Mouse (Mus musculus) liver, embryonic 14.5 days (tissue): ENCODE data around the gene Gm10985. TPM values are rescaled to one million over a fixed set of nuclear protein-coding genes. Genes with fewer than 3 reads are reported as not detected.

Source experiments
- ATAC-seq: fragments of 200-750 bp; cut with Nextera tagmentation; 2 replicates; pipeline ENCODE4 v1.8.0; 2017; ENCODE audit warnings: moderate number of reproducible peaks, mild to moderate bottlenecking, moderate library complexity; ENCODE audit not compliant: insufficient read depth
- DNase-seq, 3 experiments: peaks; one replicate each; pipeline ENCODE4 v3.0.0-alpha.2; 2012 to 2013; ENCODE audit warnings: low read depth in 3 of 3, low spot score in 3 of 3
- H3K27ac ChIP-seq: fragments of 300-500 bp; sonication (generic); 2 replicates; pipeline ENCODE4 v1.5.1; 2014; ENCODE audit warnings: moderate library complexity, mild to moderate bottlenecking, control low read depth, inconsistent platforms
- H3K27me3 ChIP-seq: fragments of 300-500 bp; sonication (generic); 2 replicates; pipeline ENCODE4 v1.6.1; 2014; ENCODE audit warnings: mild to moderate bottlenecking, low read length, moderate library complexity; ENCODE audit not compliant: control insufficient read depth, insufficient read depth
- H3K36me3 ChIP-seq: fragments of 300-500 bp; sonication (generic); replicated peaks from 2 replicates; pipeline ENCODE4 v1.6.1; 2014; ENCODE audit warnings: low read depth; ENCODE audit not compliant: control insufficient read depth, insufficient read depth
- H3K4me1 ChIP-seq, 2 experiments: fragments of 200-500 bp in 1 of 2; fragments of 300-500 bp in 1 of 2; sonication (generic) in 1 of 2; replicated peaks; 2 replicates each; pipeline ENCODE4 v1.6.1; 2012 to 2014; ENCODE audit warnings: antibody characterized with exemption in 1 of 2, inconsistent platforms in 1 of 2, low read length in 1 of 2; ENCODE audit not compliant: control insufficient read depth in 2 of 2, insufficient read depth in 2 of 2
- H3K4me2 ChIP-seq: fragments of 300-500 bp; sonication (generic); 2 replicates; pipeline ENCODE4 v1.6.1; 2014; ENCODE audit warnings: low read depth, mild to moderate bottlenecking, control low read depth, moderate library complexity
- H3K4me3 ChIP-seq, 2 experiments: fragments of 200-500 bp in 1 of 2; fragments of 300-500 bp in 1 of 2; sonication (generic) in 1 of 2; 2 replicates each; pipeline ENCODE4 v1.5.1; 2012 to 2014; ENCODE audit warnings: low read depth in 2 of 2, low read length in 2 of 2, mild to moderate bottlenecking in 2 of 2, control low read depth in 1 of 2, inconsistent platforms in 1 of 2, moderate library complexity in 1 of 2; ENCODE audit not compliant: insufficient read depth in 1 of 2
- H3K9ac ChIP-seq: fragments of 300-500 bp; sonication (generic); replicated peaks from 2 replicates; pipeline ENCODE4 v1.6.1; 2014; ENCODE audit warnings: mild to moderate bottlenecking, control low read depth, moderate library complexity
- H3K9me3 ChIP-seq: fragments of 300-500 bp; sonication (generic); 2 replicates; pipeline ENCODE4 v1.6.1; 2016; ENCODE audit warnings: low read length, mixed read lengths; ENCODE audit not compliant: control insufficient read depth
- CTCF ChIP-seq: IDR thresholded peaks from 2 replicates; pipeline ENCODE4 v1.5.1; 2016; ENCODE audit warnings: antibody characterized with exemption, low read depth, control low read depth
- EP300 ChIP-seq: IDR thresholded peaks from 2 replicates; pipeline ENCODE4 v1.6.1; 2016; ENCODE audit warnings: antibody characterized with exemption, low read depth
- WGBS: fragments of 180-500 bp; shearing (Covaris S2); extraction: QIAGEN DNeasy Blood & Tissue Kit; methylation state at CpG from one replicate; pipeline ENCODE4 v1.1.7; 2014; ENCODE audit not compliant: insufficient replicate concordance; 5-methylcytosine and 5-hydroxymethylcytosine counted together
- polyA plus RNA-seq, 2 experiments: library from polyadenylated mRNA; depleted of rRNA in 1 of 2; stranded (reverse) in 1 of 2; unstranded in 1 of 2; fragments of >200 nt; fragmentation: Nextera tagmentation in 1 of 2; extraction: Ambion mirVana in 1 of 2; gene quantifications; 2 replicates each; pipeline versions ENCODE4 v1.2.1 to v1.2.3; 2012 to 2014

The Gm10985 gene
- polyA plus RNA-seq, 2 experiments = not detected

- no peak for TF ChIP-seq CTCF
- TF ChIP-seq EP300 = no peak
- Histone ChIP-seq H3K4me2 (no peak overlapping the region), H3K4me1 (no peaks in the 10 kb centered on the region), H3K36me3 (no peaks in the 10 kb centered on the region), H3K9me3 (no peaks in the 10 kb centered on the region), H3K27ac (no peak overlapping the region), H3K4me3 (no peak overlapping the region), H3K9ac (no peak overlapping the region), H3K27me3 (no peaks in the 10 kb centered on the region)
- 53% methylated on average over 7 of the region's 7 CpGs for WGBS
- ATAC-seq (no peak), DNase-seq (no peak)
These were observed 1.5 kb downstream of the Gm10985 start for GRCm38 (mm10) chr3:53846206-53846928.

GRCm38 (mm10) chr3:53847726-53848125, 2.8 kb downstream of the Gm10985 start:
- 65% methylated on average over 4 of the region's 4 CpGs for WGBS
- ATAC-seq = no peak
- H3K36me3 ChIP-seq = no peaks in the 10 kb centered on the region
- no peak overlapping the region for H3K9ac ChIP-seq
- H3K4me2 ChIP-seq = no peak overlapping the region
- no peak overlapping the region for H3K27ac ChIP-seq
- no peaks in the 10 kb centered on the region for H3K27me3 ChIP-seq
- H3K4me3 ChIP-seq = no peak overlapping the region
- no peaks in the 10 kb centered on the region for H3K9me3 ChIP-seq
- no peaks in the 10 kb centered on the region for H3K4me1 ChIP-seq
- no peak for TF ChIP-seq EP300
- no peak for DNase-seq

DNA sequence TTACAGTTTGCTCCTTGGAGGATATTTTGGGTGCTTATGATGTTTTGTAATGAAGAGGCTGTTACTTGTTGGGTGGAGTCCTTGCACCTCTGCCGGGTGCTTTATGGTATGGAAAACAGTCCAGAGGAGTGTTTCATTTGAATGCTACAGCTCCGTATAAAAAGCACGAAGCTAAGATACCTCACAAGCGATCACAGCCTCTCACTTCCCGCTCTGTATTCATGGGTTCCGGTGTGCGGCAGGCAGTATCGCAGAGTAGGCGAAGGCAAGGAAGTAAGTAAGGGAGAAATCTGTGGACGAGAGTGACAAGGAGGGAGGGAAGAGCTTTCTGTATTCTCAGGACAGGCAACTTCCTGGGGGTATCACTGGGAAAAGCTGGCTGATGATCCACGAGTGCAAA, 3.4 kb downstream of the Gm10985 start:
- H3K4me1 ChIP-seq = no peaks in the 10 kb centered on the region
- ATAC-seq (no peak), DNase-seq (no peak)
- no peak overlapping the region for H3K4me2 ChIP-seq
- no peaks in the 10 kb centered on the region for H3K9me3 ChIP-seq
- H3K9ac ChIP-seq = no peak overlapping the region
- no peaks in the 10 kb centered on the region for H3K27me3 ChIP-seq
- no peak overlapping the region for H3K27ac ChIP-seq
- H3K36me3 ChIP-seq = no peaks in the 10 kb centered on the region
- no peak overlapping the region for H3K4me3 ChIP-seq
- TF ChIP-seq CTCF (no peak), EP300 (no peak)
- 72% methylated on average over 11 of the region's 11 CpGs for WGBS

DNA sequence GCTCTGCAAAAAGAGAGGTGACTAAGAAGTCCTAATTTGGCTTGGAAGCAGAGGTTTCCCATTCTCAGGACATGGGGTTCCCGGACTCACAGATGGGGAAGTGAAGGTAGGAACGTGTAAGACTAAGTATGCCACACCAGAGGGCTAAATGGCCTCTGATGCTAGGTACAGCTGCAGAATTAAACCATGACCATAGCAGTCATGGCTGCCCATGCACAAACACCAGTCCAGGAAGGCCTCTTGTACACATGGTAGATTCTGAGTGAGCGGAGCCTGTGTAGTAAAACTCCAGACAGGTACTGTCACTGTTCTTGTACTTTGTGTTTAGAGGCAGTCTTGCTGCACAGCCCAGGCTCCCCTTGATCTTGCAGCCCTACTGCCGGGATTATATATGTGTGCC, 9.4 kb downstream of the Gm10985 start:
- peaks cover 9% of the 10 kb centered on the region for H3K36me3 ChIP-seq
- no peaks in the 10 kb centered on the region for H3K9me3 ChIP-seq
- no peak overlapping the region for H3K27ac ChIP-seq
- ATAC-seq (no peak), DNase-seq (no peak)
- no peaks in the 10 kb centered on the region for H3K4me1 ChIP-seq
- TF ChIP-seq CTCF (no peak), EP300 (no peak)
- no peak overlapping the region for H3K4me2 ChIP-seq
- no peaks in the 10 kb centered on the region for H3K27me3 ChIP-seq
- H3K4me3 ChIP-seq = no peak overlapping the region
- no peak overlapping the region for H3K9ac ChIP-seq
- 76% methylated on average over 4 of the region's 4 CpGs for WGBS

DNA sequence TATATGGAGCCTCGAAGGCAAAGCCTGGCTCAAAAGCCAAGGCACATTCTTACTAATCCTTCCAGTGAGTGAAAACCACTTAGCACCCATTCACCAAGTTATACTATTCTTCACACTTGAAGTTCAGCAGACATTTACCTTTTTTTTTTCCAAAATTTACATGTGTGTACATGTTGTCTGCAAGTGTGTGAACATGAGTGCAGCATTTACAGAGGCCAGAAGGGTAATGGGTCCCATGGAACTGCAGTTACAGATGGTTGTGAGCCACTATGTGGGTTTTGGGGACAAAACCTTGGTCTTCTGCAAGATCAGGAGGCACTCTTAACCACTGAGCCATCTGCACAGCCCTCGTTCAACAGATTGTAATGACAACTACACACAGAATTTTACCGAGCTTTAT, 9.9 kb downstream of the Gm10985 start:
- H3K27ac ChIP-seq = no peak overlapping the region
- H3K9me3 ChIP-seq = no peaks in the 10 kb centered on the region
- TF ChIP-seq CTCF (no peak), EP300 (no peak)
- H3K9ac ChIP-seq = no peak overlapping the region
- DNase-seq = no peak
- no peaks in the 10 kb centered on the region for H3K27me3 ChIP-seq
- 61% methylated on average over 3 of the region's 3 CpGs for WGBS
- no peak for ATAC-seq
- no peak overlapping the region for H3K4me3 ChIP-seq
- peaks cover 12% of the 10 kb centered on the region for H3K36me3 ChIP-seq
- H3K4me2 ChIP-seq = no peak overlapping the region
- H3K4me1 ChIP-seq = no peaks in the 10 kb centered on the region
